Mouse (Mus musculus): ENCODE results near the gene Gdf7. TPM values are rescaled to one million over a fixed set of nuclear protein-coding genes. Genes with fewer than 3 reads are reported as not detected.

Gdf7 gene
- not detected in 2 replicates for total RNA-seq (2023)

DNA sequence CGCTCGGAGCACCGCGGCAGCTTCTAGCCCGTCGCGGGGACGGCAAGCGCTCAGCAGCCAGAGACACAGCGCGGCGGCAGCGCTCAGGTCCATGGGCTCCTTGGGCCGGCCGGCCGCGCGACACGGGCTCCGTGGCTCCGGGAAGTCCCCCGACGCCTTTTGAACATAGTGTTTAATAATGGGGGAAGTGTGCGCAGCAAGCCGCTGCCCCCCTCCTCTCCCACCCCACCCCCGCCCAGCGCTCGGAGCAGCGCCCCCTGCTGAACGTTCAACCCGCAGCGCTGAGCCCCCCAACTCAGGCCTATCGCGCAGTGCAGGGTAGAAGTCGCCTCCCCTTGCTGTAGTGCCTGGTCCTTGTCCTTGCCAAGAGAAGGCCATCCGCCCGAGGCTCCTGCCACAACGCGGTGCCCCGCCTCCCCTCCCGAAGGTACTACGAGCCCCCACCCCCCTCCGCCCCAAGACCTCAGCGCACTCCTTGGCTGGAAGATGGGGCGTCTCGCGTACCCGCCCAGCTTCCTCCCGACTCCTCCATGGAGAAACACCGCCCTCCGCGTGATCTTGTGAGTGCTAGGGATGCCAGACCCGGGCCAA, at the start of gene Gdf7:
Gene Gdf7 (minus strand): TSS at position 114 of the 591 bp plus-strand sequence.

DNA sequence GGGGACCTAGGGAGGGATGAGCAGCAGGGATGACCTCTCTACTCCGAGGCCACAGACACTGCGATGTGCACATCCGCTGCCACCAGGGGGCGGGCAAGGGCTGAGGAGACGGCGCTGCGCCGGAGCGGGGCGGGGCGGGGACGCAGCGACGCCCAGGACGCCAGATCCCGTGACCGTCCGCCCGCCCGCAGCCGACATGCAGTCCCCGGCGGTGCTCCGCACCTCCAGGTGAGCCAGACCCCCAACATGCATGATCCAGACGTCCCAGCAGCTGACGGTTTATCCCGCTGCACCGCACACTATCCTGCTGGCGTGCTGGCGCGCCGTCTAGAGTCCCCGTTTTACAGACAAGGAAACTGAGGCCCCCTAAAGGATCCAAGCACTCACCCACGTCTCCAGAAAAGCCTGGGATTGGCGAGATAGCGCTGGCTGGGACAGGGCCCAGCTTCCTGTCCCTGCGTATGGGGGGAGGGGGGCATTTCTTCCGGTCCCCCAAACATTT, 11.6 kb upstream of the Gdf7 start, which contains the start of gene Hs1bp3:
Gene Hs1bp3 (plus strand): TSS at position 163 of the 502 bp plus-strand sequence.

Other genes with a start within 250 kb of the Gdf7 start
- gene Ldah, start 93.8 kb downstream of the Gdf7 start, total RNA-seq (2023): 24.5 and 26.0 TPM in 2 replicates
- 14.0 and 17.0 TPM in 2 replicates for gene Hs1bp3, start 11.5 kb upstream of the Gdf7 start, total RNA-seq (2023)
- gene Rhob, start 198.1 kb upstream of the Gdf7 start, total RNA-seq (2023): 700 and 994 TPM in 2 replicates